Comparison of ENCODE assay signal across 14 mouse cellular contexts in the genomic region with DNA sequence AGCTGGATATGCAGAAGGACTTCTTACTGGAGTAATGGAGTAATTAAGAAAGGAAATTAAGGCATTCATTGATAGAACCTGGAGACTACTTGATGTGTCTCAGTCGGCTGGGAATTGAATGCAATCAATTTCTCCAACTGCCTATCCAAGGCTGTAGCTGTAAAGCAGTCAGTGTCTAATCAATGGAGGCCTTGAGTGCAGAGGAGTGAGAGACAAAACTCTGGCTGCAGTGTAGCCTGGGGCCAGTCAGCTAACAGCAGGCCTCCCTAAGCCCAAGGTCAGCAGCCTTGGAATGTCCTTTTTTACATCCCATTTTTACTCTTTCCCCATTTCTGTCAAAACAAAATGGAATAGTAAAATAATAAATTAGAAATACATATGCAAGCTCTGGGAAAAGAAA.
"Had no signal": no experiment of that assay in that cellular context is flagged by ENCODE, and none has a peak within 500 bp of the region (broad histone marks: within the 10 kb centered on the region; RNA-seq: fewer than 3 reads in every experiment).

No protein-coding gene starts in this region.

- H3K27ac ChIP-seq: kidney, embryonic 15.5 days; left cerebral cortex, adult 2 months; limb, embryonic 10.5 days; liver, embryonic 15.5 days; neural tube, embryonic 13.5 days; stomach, postnatal 0 days had no signal

- H3K9me3 ChIP-seq: kidney, embryonic 15.5 days; limb, embryonic 10.5 days; liver, embryonic 15.5 days; neural tube, embryonic 13.5 days had no signal

- DNase-seq: kidney, adult 2 months; kidney, postnatal 14 days; lung, embryonic 14.5 days; lung, postnatal 10 days; lung, postnatal 4 days; thymus, adult 18-20 months; thymus, postnatal 14 days had no signal

- H3K36me3 ChIP-seq: kidney, embryonic 15.5 days; limb, embryonic 10.5 days; liver, embryonic 15.5 days; neural tube, embryonic 13.5 days had no signal

- H3K4me2 ChIP-seq: kidney, embryonic 15.5 days; liver, embryonic 11.5 days; liver, embryonic 15.5 days; lung, embryonic 14.5 days; neural tube, embryonic 13.5 days had no signal

- H3K4me3 ChIP-seq: kidney, embryonic 15.5 days; left cerebral cortex, adult 2 months; limb, embryonic 10.5 days; liver, embryonic 15.5 days; neural tube, embryonic 13.5 days had no signal

- H3K9ac ChIP-seq: kidney, embryonic 15.5 days; liver, embryonic 15.5 days; lung, embryonic 14.5 days; neural tube, embryonic 13.5 days had no signal

- H3K27me3 ChIP-seq: kidney, embryonic 15.5 days; liver, embryonic 15.5 days; neural tube, embryonic 13.5 days had no signal

- H3K4me1 ChIP-seq: kidney, embryonic 15.5 days; limb, embryonic 10.5 days; neural tube, embryonic 13.5 days had no signal
